Mouse (Mus musculus) intestine, embryonic 15.5 days (tissue): ENCODE results near the gene Kcnmb3. TPM values are rescaled to one million over a fixed set of nuclear protein-coding genes. Genes with fewer than 3 reads are reported as not detected.

ENCODE experiments used
- ATAC-seq: fragments of 200-750 bp; cut with Nextera tagmentation; 2 replicates; pipeline ENCODE4 v1.8.0; 2017; ENCODE audit warnings: moderate TSS enrichment, moderate library complexity
- H3K27ac ChIP-seq: fragments of 300-500 bp; sonication (generic); 2 replicates; pipeline ENCODE4 v1.5.1; 2015; ENCODE audit warnings: mild to moderate bottlenecking, inconsistent platforms
- H3K27me3 ChIP-seq: fragments of 300-500 bp; sonication (generic); replicated peaks from 2 replicates; pipeline ENCODE4 v1.6.1; 2015; ENCODE audit warnings: inconsistent platforms
- H3K36me3 ChIP-seq: fragments of 300-500 bp; sonication (generic); 2 replicates; pipeline ENCODE4 v1.6.1; 2015; ENCODE audit warnings: inconsistent platforms
- H3K4me1 ChIP-seq: fragments of 300-500 bp; sonication (generic); replicated peaks from 2 replicates; pipeline ENCODE4 v1.6.1; 2015; ENCODE audit warnings: inconsistent platforms
- H3K4me2 ChIP-seq: fragments of 300-500 bp; sonication (generic); replicated peaks from 2 replicates; pipeline ENCODE4 v1.6.1; 2015; ENCODE audit warnings: mild to moderate bottlenecking, inconsistent platforms
- H3K4me3 ChIP-seq: fragments of 300-500 bp; sonication (generic); replicated peaks from 2 replicates; pipeline ENCODE4 v1.5.1; 2015; ENCODE audit warnings: inconsistent platforms
- H3K9ac ChIP-seq: fragments of 300-500 bp; sonication (generic); 2 replicates; pipeline ENCODE4 v1.6.1; 2015; ENCODE audit warnings: inconsistent platforms
- H3K9me3 ChIP-seq: fragments of 300-500 bp; sonication (generic); 2 replicates; pipeline ENCODE4 v1.6.1; 2016; ENCODE audit warnings: inconsistent platforms
- WGBS: fragments of 180-500 bp; shearing (Covaris S2); methylation state at CpG from one replicate; pipeline ENCODE4 v1.1.7; 2015; 5-methylcytosine and 5-hydroxymethylcytosine counted together
- polyA plus RNA-seq: library from polyadenylated mRNA; unstranded; fragments of >200 nt; fragmentation: Nextera tagmentation; extraction: Ambion mirVana; gene quantifications from 2 replicates; pipeline ENCODE4 v1.2.1, GENCODE M21; 2015

Kcnmb3 gene
- polyA plus RNA-seq, 1 experiment from 2014 or later: not detected

GRCm38 (mm10) chr3:32490076-32490927 lies 1.7 kb downstream of the Kcnmb3 start:
- H3K4me2 ChIP-seq: no peak overlapping the region
- WGBS: 63% methylated on average over 15 of the region's 15 CpGs
- H3K27ac ChIP-seq: no peak overlapping the region
- H3K4me3 ChIP-seq: no peak overlapping the region
- no peaks in the 10 kb centered on the region for H3K9me3 ChIP-seq
- H3K4me1 ChIP-seq: no peaks in the 10 kb centered on the region
- no peak overlapping the region for H3K9ac ChIP-seq
- ATAC-seq: peak; percentile 41; the same call in 1 of the 2 replicates
- no peaks in the 10 kb centered on the region for H3K36me3 ChIP-seq
- H3K27me3 ChIP-seq: no peaks in the 10 kb centered on the region

DNA sequence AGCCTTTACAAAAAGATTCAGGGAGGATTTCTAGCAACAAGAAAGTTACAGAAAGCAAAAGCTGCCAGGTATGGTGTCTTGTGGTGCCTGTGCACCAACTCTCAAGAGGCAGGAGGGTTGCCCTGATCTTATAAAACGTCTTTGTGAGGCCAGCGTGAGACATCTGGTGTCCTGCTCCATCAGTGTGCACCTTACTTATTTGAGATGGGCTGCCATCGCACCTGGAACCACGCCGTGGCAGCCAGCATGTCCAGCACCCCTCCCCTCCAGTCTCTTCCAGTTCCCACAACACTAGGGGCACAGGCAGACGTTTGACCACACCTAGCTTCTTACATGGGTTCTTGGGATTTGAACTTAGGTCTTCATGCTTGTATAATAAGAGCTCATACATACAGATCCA lies 3.9 kb downstream of the Kcnmb3 start:
- Histone ChIP-seq H3K36me3 (no peaks in the 10 kb centered on the region), H3K9ac (no peak overlapping the region), H3K4me1 (no peaks in the 10 kb centered on the region), H3K27ac (no peak overlapping the region), H3K4me2 (no peak overlapping the region), H3K4me3 (no peak overlapping the region), H3K27me3 (no peaks in the 10 kb centered on the region), H3K9me3 (no peaks in the 10 kb centered on the region)
- WGBS: 82% methylated on average over 6 of the region's 6 CpGs
- no peak for ATAC-seq

DNA sequence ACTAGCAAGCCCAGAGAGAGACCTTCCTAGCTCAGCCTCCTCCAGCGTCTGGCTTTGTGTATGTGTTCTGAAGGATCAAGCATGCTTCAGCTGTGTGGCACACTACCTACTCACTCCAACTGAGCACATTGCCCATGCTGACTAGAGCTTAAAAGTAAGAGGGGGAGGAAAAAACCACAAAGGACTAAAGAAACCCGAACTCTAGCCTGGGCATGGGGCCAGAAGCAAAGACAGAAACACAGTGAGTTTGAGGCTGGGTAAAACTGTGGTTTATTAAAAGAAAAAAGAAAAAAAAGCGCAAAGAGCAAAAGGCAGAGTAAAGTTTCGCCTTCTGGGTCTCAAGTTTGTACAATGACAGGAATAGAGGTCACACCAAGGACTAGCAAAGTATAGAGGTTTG lies 5.5 kb downstream of the Kcnmb3 start:
- Histone ChIP-seq H3K4me2 (no peak overlapping the region), H3K9ac (no peak overlapping the region), H3K27me3 (no peaks in the 10 kb centered on the region), H3K9me3 (no peaks in the 10 kb centered on the region), H3K4me1 (no peaks in the 10 kb centered on the region), H3K36me3 (no peaks in the 10 kb centered on the region), H3K27ac (no peak overlapping the region), H3K4me3 (no peak overlapping the region)
- ATAC-seq: no peak
- WGBS: 80% methylated on average over 4 of the region's 4 CpGs

GRCm38 (mm10) chr3:32483035-32483434 lies 9.0 kb downstream of the Kcnmb3 start:
- Histone ChIP-seq H3K4me3 (no peak overlapping the region), H3K4me2 (no peak overlapping the region), H3K27me3 (no peaks in the 10 kb centered on the region), H3K36me3 (no peaks in the 10 kb centered on the region), H3K9me3 (no peaks in the 10 kb centered on the region), H3K27ac (no peak overlapping the region), H3K4me1 (no peaks in the 10 kb centered on the region), H3K9ac (no peak overlapping the region)
- WGBS: 77% methylated on average over 3 of the region's 3 CpGs
- no peak for ATAC-seq

DNA sequence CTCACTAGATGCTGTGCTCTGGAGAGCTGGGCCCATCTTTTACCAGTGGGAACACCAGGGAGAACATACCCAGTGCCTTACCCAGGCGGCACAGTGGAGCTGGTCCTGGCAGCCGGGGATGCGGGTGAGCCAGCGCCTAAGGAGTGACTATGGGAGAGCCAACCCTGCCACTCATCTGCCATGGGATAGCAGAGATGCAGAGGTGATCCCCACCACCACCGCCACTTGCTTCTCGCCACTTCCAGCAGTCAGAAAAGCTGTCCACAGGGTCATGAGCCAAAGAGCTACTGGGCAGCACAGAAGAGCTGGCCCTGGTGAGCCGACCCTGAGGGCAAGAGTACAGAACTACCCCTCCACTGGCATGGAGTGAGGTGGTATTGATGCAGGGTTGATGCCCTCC lies 12.1 kb downstream of the Kcnmb3 start:
- Histone ChIP-seq H3K36me3 (no peaks in the 10 kb centered on the region), H3K4me1 (no peaks in the 10 kb centered on the region), H3K27ac (no peak overlapping the region), H3K27me3 (no peaks in the 10 kb centered on the region), H3K9me3 (no peaks in the 10 kb centered on the region), H3K9ac (no peak overlapping the region), H3K4me2 (no peak overlapping the region), H3K4me3 (no peak overlapping the region)
- ATAC-seq: no peak
- WGBS: 95% methylated on average over 7 of the region's 7 CpGs

- no peak overlapping the region for H3K4me2 ChIP-seq
- no peaks in the 10 kb centered on the region for H3K27me3 ChIP-seq
- no peaks in the 10 kb centered on the region for H3K9me3 ChIP-seq
- no peak overlapping the region for H3K27ac ChIP-seq
- H3K4me3 ChIP-seq: no peak overlapping the region
- H3K36me3 ChIP-seq: no peaks in the 10 kb centered on the region
- ATAC-seq: no peak
- no peak overlapping the region for H3K9ac ChIP-seq
- 73% methylated on average over 10 of the region's 10 CpGs for WGBS
- no peaks in the 10 kb centered on the region; the same call in 1 of the 2 replicates for H3K4me1 ChIP-seq
These were observed 18.8 kb downstream of the Kcnmb3 start for GRCm38 (mm10) chr3:32473184-32473583.

GRCm38 (mm10) chr3:32472191-32472900 lies 19.7 kb downstream of the Kcnmb3 start:
- Histone ChIP-seq H3K36me3 (no peaks in the 10 kb centered on the region), H3K9ac (no peak overlapping the region), H3K9me3 (no peaks in the 10 kb centered on the region), H3K4me1 (no peaks in the 10 kb centered on the region; the same call in 1 of the 2 replicates), H3K27me3 (no peaks in the 10 kb centered on the region), H3K27ac (no peak overlapping the region), H3K4me3 (no peak overlapping the region), H3K4me2 (no peak overlapping the region)
- ATAC-seq: no peak
- WGBS: 60% methylated on average over 14 of the region's 14 CpGs

GRCm38 (mm10) chr3:32471098-32471497 lies 20.9 kb downstream of the Kcnmb3 start:
- Histone ChIP-seq H3K4me3 (no peak overlapping the region), H3K27ac (no peak overlapping the region), H3K9ac (no peak overlapping the region), H3K4me1 (no peaks in the 10 kb centered on the region; the same call in 1 of the 2 replicates), H3K4me2 (no peak overlapping the region), H3K36me3 (no peaks in the 10 kb centered on the region), H3K27me3 (no peaks in the 10 kb centered on the region), H3K9me3 (no peaks in the 10 kb centered on the region)
- WGBS: 47% methylated on average over 6 of the region's 6 CpGs
- peak; percentile 64 for ATAC-seq

- Histone ChIP-seq H3K4me3 (no peak overlapping the region), H3K4me2 (no peak overlapping the region), H3K4me1 (no peaks in the 10 kb centered on the region; the same call in 1 of the 2 replicates), H3K9me3 (no peaks in the 10 kb centered on the region), H3K36me3 (no peaks in the 10 kb centered on the region), H3K27ac (no peak overlapping the region), H3K9ac (no peak overlapping the region), H3K27me3 (no peaks in the 10 kb centered on the region)
- no peak for ATAC-seq
- WGBS: 75% methylated on average over 7 of the region's 7 CpGs
These were observed 21.6 kb downstream of the Kcnmb3 start for GRCm38 (mm10) chr3:32470449-32470848.

DNA sequence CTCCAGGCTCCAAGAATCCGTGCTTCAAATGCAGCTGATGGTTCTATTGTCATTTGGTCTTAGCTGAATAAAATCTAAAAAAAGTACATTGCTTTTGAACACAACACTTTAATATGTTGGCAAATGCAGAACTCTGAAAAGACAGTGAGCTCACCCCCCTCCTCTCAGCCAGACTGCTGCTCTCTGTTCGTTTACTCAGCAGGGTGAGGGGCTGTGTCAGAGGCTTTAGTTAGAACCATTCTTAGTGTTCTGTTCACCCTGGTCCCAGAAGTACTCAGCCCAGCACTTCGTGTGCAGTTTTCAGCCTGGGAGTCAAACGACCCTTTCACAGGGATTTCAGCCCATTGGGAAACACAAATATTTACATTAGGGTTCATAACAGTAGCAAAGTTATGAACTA lies 23.6 kb downstream of the Kcnmb3 start:
- ATAC-seq: no peak
- WGBS: 36% methylated on average over 4 of the region's 4 CpGs
- H3K4me3 ChIP-seq: no peak overlapping the region
- no peaks in the 10 kb centered on the region; the same call in 1 of the 2 replicates for H3K4me1 ChIP-seq
- H3K9ac ChIP-seq: no peak overlapping the region
- H3K27ac ChIP-seq: no peak overlapping the region
- 0 out of 2 replicates have a peak, but pooled peaks cover under 1% of the 10 kb centered on the region for H3K36me3 ChIP-seq
- no peak overlapping the region for H3K4me2 ChIP-seq
- H3K9me3 ChIP-seq: no peaks in the 10 kb centered on the region
- H3K27me3 ChIP-seq: no peaks in the 10 kb centered on the region

- WGBS: 92% methylated on average over 4 of the region's 4 CpGs
- Histone ChIP-seq H3K4me1 (no peaks in the 10 kb centered on the region; the same call in 1 of the 2 replicates), H3K4me2 (no peak overlapping the region), H3K4me3 (no peak overlapping the region), H3K27me3 (no peaks in the 10 kb centered on the region), H3K27ac (no peak overlapping the region), H3K9ac (no peak overlapping the region), H3K36me3 (peaks cover 9% of the 10 kb centered on the region; the same call in 1 of the 2 replicates), H3K9me3 (no peaks in the 10 kb centered on the region)
- ATAC-seq: no peak
These were observed 24.7 kb downstream of the Kcnmb3 start for GRCm38 (mm10) chr3:32467321-32467720.

DNA sequence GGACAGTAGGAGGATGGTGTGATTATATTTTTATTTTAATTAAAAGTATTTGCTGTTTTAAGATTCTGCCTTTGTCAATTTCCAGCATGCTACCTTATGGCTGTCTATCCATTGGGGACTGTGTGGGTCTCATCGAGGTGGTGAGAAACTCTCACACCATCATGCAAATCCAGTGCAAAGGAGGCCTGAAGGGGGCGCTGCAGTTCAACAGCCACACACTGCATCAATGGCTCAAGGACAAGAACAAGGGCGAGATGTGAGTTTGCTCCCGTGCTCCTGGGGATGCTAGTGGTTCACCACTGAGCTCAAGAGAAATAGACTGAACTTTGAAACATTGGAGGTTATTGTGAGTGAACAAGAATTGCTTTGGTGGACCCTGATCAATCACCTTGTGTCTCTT lies 32.3 kb downstream of the Kcnmb3 start:
- WGBS: 72% methylated on average over 4 of the region's 4 CpGs

More for the DNA sequence above, 32.3 kb downstream of the Kcnmb3 start:
- no peak overlapping the region for H3K27ac ChIP-seq
- H3K4me3 ChIP-seq: no peak overlapping the region
- peaks cover 22% of the 10 kb centered on the region for H3K36me3 ChIP-seq
- H3K9me3 ChIP-seq: no peaks in the 10 kb centered on the region
- no peaks in the 10 kb centered on the region for H3K4me1 ChIP-seq
- no peak for ATAC-seq
- H3K27me3 ChIP-seq: no peaks in the 10 kb centered on the region
- no peak overlapping the region for H3K9ac ChIP-seq
- H3K4me2 ChIP-seq: no peak overlapping the region
